Mouse (Mus musculus) midbrain, postnatal 0 days (tissue): ENCODE results near the gene Tspan1. TPM values are rescaled to one million over a fixed set of nuclear protein-coding genes. Genes with fewer than 3 reads are reported as not detected.

Experiments
- ATAC-seq: fragments of 200-750 bp; cut with Nextera tagmentation; 2 replicates; pipeline ENCODE4 v1.8.0; 2017; ENCODE audit warnings: moderate number of reproducible peaks, mild to moderate bottlenecking, moderate TSS enrichment, moderate library complexity; ENCODE audit not compliant: low FRiP score
- DNase-seq: peaks from one replicate; pipeline ENCODE4 v3.0.0-alpha.2; 2015; ENCODE audit warnings: low spot score
- H3K27ac ChIP-seq: fragments of 300-500 bp; sonication (generic); 2 replicates; pipeline ENCODE4 v1.5.1; 2014; ENCODE audit warnings: low read depth, mild to moderate bottlenecking, low read length, mixed read lengths
- H3K27me3 ChIP-seq: fragments of 300-500 bp; sonication (generic); 2 replicates; pipeline ENCODE4 v1.6.1; 2014; ENCODE audit warnings: low read length, control low read depth, mixed read lengths; ENCODE audit not compliant: insufficient read depth
- H3K36me3 ChIP-seq: fragments of 300-500 bp; sonication (generic); 2 replicates; pipeline ENCODE4 v1.6.1; 2014; ENCODE audit warnings: low read length, control low read depth, mixed read lengths; ENCODE audit not compliant: insufficient read depth
- H3K4me1 ChIP-seq: fragments of 300-500 bp; sonication (generic); 2 replicates; pipeline ENCODE4 v1.6.1; 2014; ENCODE audit warnings: mild to moderate bottlenecking, control low read depth, antibody characterized with exemption, low read length, mixed read lengths; ENCODE audit not compliant: insufficient read depth
- H3K4me2 ChIP-seq: fragments of 300-500 bp; sonication (generic); 2 replicates; pipeline ENCODE4 v1.6.1; 2014; ENCODE audit warnings: low read depth, mild to moderate bottlenecking, low read length, mixed read lengths; ENCODE audit not compliant: poor library complexity, severe bottlenecking
- H3K4me3 ChIP-seq: fragments of 300-500 bp; sonication (generic); 2 replicates; pipeline ENCODE4 v1.5.1; 2014; ENCODE audit warnings: low read depth, mild to moderate bottlenecking, low read length, moderate library complexity
- H3K9ac ChIP-seq: fragments of 300-500 bp; sonication (generic); replicated peaks from 2 replicates; pipeline ENCODE4 v1.6.1; 2014; ENCODE audit warnings: mild to moderate bottlenecking, low read length, moderate library complexity, mixed read lengths; ENCODE audit not compliant: poor library complexity, severe bottlenecking
- H3K9me3 ChIP-seq: fragments of 300-500 bp; sonication (generic); 2 replicates; pipeline ENCODE4 v1.6.1; 2016; ENCODE audit warnings: low read length, control low read depth
- CTCF ChIP-seq: IDR thresholded peaks from 2 replicates; pipeline ENCODE4 v1.5.1; 2016; ENCODE audit warnings: antibody characterized with exemption, mild to moderate bottlenecking
- WGBS: fragments of 180-500 bp; shearing (Covaris S2); extraction: QIAGEN DNeasy Blood & Tissue Kit; methylation state at CpG from one replicate; pipeline ENCODE4 v1.1.7; 2014; 5-methylcytosine and 5-hydroxymethylcytosine counted together
- polyA plus RNA-seq: library from polyadenylated mRNA; unstranded; fragments of >200 nt; fragmentation: Nextera tagmentation; extraction: Ambion mirVana; gene quantifications from 2 replicates; pipeline ENCODE4 v1.2.1, GENCODE M21; 2015
- total RNA-seq: library from RNA; depleted of rRNA; stranded (reverse); fragments of >200 nt; gene quantifications from 2 replicates; pipeline ENCODE4 v1.2.3, GENCODE M21; 2014

Gene Tspan1
- total and polyA plus RNA-seq, 2 experiments from 2014 or later: 0.26 to 0.77 TPM

DNA sequence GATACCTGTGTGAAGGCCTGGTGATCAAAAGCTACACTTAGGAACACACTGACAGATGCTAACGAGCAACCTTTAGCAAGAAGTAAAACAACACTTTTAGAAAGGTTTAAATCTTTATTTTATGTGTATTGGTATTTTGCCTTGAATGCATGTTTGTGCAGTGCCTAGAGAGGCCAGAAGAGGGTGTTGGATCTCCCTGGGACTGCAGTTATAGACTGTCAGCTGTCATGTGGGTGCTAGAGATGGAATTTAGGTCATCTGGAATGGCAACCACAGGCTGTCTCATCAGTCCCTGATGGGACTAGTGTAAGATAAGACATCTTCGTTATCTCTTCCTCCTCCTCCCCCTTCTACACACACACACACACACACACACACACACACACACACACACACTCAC, 31.0 kb upstream of the Tspan1 start:
- Histone ChIP-seq H3K27me3 (no peaks in the 10 kb centered on the region), H3K4me3 (no peak overlapping the region), H3K4me2 (no peak overlapping the region), H3K27ac (no peak overlapping the region), H3K9ac (no peak overlapping the region), H3K36me3 (no peaks in the 10 kb centered on the region), H3K9me3 (no peaks in the 10 kb centered on the region), H3K4me1 (no peaks in the 10 kb centered on the region)
- peak; percentile 32 for TF ChIP-seq CTCF
- DNase-seq: no peak
- ATAC-seq: no peak
- WGBS: 83% methylated on average over 2 of the region's 2 CpGs

DNA sequence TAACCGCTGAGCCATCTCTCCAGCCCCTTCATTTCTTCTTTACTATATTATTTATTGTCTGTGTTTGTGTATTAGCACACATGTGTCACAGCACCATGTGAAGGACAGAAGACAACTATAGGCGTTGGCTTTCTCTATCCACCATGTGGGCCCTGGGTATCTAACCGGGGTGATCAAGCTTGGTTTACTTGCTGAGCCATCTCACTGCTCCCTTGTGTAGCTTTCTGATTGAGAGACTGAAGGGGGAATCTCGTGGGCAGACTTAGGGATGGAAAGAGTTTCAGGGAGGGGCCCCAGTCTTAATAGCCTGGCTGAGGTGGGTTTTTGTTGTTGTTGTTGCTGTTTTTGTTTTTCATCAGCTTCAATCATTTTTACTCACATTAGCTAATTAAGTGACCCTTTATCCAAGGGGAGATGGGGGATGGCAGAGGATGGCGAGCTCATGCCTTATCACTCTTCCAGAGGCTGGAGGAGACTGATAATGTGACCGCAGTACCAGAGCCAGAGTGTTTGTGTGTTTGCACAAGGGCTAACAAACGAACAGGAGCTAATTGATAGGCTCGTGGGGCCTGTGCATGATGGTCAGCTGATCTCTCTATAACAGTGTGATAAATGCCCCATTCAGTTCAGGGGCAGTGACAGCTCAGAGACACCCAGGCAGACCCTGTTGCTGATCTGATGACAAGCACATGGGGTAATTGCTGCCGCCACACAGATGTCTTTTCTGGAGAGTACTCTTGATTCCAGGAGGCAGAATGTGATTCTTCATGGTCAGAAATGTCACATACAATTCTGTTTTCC, 26.4 kb upstream of the Tspan1 start:
- no peaks in the 10 kb centered on the region for H3K27me3 ChIP-seq
- H3K4me3 ChIP-seq: no peak overlapping the region
- no peaks in the 10 kb centered on the region for H3K9me3 ChIP-seq
- no peaks in the 10 kb centered on the region for H3K36me3 ChIP-seq
- no peak overlapping the region for H3K9ac ChIP-seq
- no peak overlapping the region for H3K27ac ChIP-seq
- no peaks in the 10 kb centered on the region for H3K4me1 ChIP-seq
- TF ChIP-seq CTCF: no peak
- DNase-seq: no peak
- no peak for ATAC-seq
- whole genome bisulfite sequencing: 75% methylated on average over 9 of the region's 9 CpGs
- H3K4me2 ChIP-seq: no peak overlapping the region

DNA sequence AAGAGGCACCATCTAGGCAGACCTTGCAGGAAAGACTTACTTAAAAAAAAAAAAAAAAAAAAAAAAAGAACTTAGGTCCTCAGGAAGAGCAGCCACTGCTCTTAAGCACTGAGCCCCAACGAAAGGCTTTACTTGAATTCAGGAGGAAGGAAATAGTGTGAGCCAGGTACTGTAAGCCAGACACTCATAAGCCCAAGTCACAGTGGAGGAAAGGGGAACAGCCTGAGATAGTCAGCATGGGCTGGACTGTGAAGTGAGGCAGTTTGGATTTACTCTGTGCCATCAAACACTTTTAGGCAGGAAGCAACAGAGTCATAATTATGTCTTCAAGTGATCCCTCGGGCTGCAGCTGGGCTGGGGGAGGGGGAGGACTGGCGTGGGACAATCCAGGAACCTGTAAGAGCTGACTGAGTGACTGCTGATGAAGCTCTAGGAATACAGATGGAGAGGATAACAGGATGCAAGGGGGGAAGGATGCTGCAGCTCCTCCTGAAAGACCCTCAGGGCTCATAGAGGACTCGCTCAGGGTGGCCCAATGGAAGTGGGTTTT, 25.0 kb upstream of the Tspan1 start:
- DNase-seq (no peak), ATAC-seq (no peak)
- no peak overlapping the region for H3K4me3 ChIP-seq
- H3K27me3 ChIP-seq: no peaks in the 10 kb centered on the region
- WGBS: 58% methylated on average over 4 of the region's 4 CpGs
- no peaks in the 10 kb centered on the region for H3K36me3 ChIP-seq
- no peaks in the 10 kb centered on the region for H3K4me1 ChIP-seq
- no peak overlapping the region for H3K9ac ChIP-seq
- H3K4me2 ChIP-seq: no peak overlapping the region
- no peak for TF ChIP-seq CTCF
- H3K9me3 ChIP-seq: no peaks in the 10 kb centered on the region
- no peak overlapping the region for H3K27ac ChIP-seq

DNA sequence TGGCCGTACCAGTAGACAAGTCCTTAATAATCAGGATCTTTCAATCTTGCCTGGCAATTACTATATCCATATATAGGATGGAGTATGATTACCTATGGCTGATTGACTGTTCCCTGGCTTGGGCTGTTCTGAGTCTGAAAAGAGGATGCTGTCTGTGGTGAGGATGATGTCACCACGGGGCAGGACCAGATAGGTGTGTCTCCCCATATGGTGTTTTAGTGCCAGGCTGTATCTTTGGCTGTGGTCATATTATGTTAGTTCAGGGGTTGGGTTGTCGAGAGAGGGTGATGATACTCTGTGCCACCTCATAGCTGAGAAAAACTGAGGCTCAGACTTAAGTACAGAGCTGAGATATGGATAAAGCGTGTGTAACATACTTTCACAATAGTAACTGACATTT, 17.7 kb upstream of the Tspan1 start:
- H3K9me3 ChIP-seq: no peaks in the 10 kb centered on the region
- DNase-seq (no peak), ATAC-seq (no peak)
- no peaks in the 10 kb centered on the region for H3K36me3 ChIP-seq
- H3K4me1 ChIP-seq: 0 out of 2 replicates have a peak, but pooled peaks cover 3% of the 10 kb centered on the region
- H3K4me2 ChIP-seq: no peak overlapping the region
- no peaks in the 10 kb centered on the region for H3K27me3 ChIP-seq
- H3K9ac ChIP-seq: no peak overlapping the region
- no peak overlapping the region for H3K4me3 ChIP-seq
- no peak overlapping the region for H3K27ac ChIP-seq
- TF ChIP-seq CTCF: no peak
- 92% methylated on average over 4 of the region's 4 CpGs for WGBS

DNA sequence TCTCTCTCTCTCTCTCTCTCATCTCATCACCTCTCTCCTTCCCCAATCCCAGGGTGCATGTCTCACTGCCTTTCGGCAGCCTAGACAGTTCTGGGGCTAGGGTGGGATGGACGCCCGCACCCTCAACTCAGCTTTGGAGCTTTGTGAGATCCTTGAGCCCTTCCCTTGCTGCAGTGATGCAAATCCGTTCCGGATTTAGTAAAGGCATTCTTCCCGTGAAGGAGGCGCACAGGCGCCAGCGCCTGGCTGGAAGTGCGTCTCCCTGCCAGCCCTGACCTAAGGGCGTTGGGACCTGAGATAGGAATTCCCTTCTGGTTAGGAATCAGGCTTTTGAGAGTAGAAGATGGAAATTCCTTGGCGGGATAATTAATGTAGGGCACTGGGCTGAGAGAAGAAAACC, 15.3 kb upstream of the Tspan1 start:
- Histone ChIP-seq H3K9me3 (no peaks in the 10 kb centered on the region), H3K9ac (no peak overlapping the region; the same call in 1 of the 2 replicates), H3K36me3 (no peaks in the 10 kb centered on the region), H3K4me2 (peak overlapping the region; percentile 39), H3K4me1 (0 out of 2 replicates have a peak, but pooled peaks cover 3% of the 10 kb centered on the region), H3K4me3 (0 out of 2 replicates have a peak overlapping the region, but pooled peaks have one; percentile 10), H3K27me3 (no peaks in the 10 kb centered on the region), H3K27ac (no peak overlapping the region)
- no peak for TF ChIP-seq CTCF
- no peak for ATAC-seq
- DNase-seq: no peak
- 1% methylated on average over 12 of the region's 12 CpGs for WGBS

GRCm38 (mm10) chr4:116182079-116182478, 14.7 kb upstream of the Tspan1 start:
- 27% methylated on average over 3 of the region's 3 CpGs for WGBS
- 0 out of 2 replicates have a peak, but pooled peaks cover 3% of the 10 kb centered on the region for H3K4me1 ChIP-seq
- DNase-seq (no peak), ATAC-seq (no peak)
- no peaks in the 10 kb centered on the region for H3K9me3 ChIP-seq
- H3K4me3 ChIP-seq: no peak overlapping the region
- no peak overlapping the region for H3K4me2 ChIP-seq
- no peak overlapping the region for H3K27ac ChIP-seq
- H3K9ac ChIP-seq: no peak overlapping the region
- H3K36me3 ChIP-seq: no peaks in the 10 kb centered on the region
- no peak for TF ChIP-seq CTCF
- no peaks in the 10 kb centered on the region for H3K27me3 ChIP-seq
